Mouse (Mus musculus): Measurements from ENCODE around the gene Hpcal4. TPM values are rescaled to one million over a fixed set of nuclear protein-coding genes. Genes with fewer than 3 reads are reported as not detected.
"Not testable (repeated sequence)": the region's sequence is repeated elsewhere in the genome, so short reads cannot be mapped to it uniquely, and the experiment has no call there.

The Hpcal4 gene
- polyA plus RNA-seq, 1 experiment from 2014 or later, result 0.80 TPM

- no peaks in the 10 kb centered on the region for H3K9me3 ChIP-seq (ENCODE audit: control insufficient read depth, low read length)
- no peak for DNase-seq (ENCODE audit: low spot score)
- no peak overlapping the region for H3K9ac ChIP-seq (ENCODE audit: low read length)
- ATAC-seq (ENCODE audit: insufficient read depth, low FRiP score, low TSS enrichment), result no peak
- H3K4me3 ChIP-seq (ENCODE audit: low read depth, low read length), result no peak overlapping the region
- no peaks in the 10 kb centered on the region for H3K27me3 ChIP-seq (ENCODE audit: control insufficient read depth, insufficient read depth, low read length)
- no peak overlapping the region for H3K27ac ChIP-seq (ENCODE audit: low read depth, low read length)
- H3K4me2 ChIP-seq (ENCODE audit: low read depth), result no peak overlapping the region
- no peaks in the 10 kb centered on the region for H3K36me3 ChIP-seq (ENCODE audit: control insufficient read depth, insufficient read depth, low read length)
- H3K4me1 ChIP-seq (ENCODE audit: control insufficient read depth, insufficient read depth, low read length), result no peaks in the 10 kb centered on the region
Observed at GRCm38 (mm10) chr4:123155840-123156239, 27.2 kb upstream of the Hpcal4 start.

DNA sequence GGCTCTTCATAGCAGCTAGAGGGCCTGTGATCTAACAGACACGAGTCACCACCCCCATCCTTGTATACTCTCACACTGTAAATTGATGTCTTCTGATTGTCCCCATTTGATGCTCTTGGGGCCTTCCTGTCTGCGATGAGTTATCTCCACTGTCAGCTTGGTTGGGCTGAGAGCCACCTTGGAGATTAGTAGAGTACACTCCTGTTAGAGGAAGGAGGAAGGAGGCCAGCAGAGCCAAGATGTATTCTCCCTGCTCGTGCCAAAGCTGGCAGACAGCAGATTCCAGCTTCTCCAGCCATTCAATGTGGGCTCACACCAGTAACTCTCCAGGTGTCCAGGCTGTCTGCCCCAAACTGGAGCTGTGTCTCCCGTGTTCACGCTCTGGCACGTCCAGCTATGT is 22.5 kb upstream of the Hpcal4 start:
- Histone ChIP-seq H3K4me2 (ENCODE audit: low read depth) (no peak overlapping the region), H3K27me3 (ENCODE audit: control insufficient read depth, insufficient read depth, low read length) (no peaks in the 10 kb centered on the region), H3K4me3 (ENCODE audit: low read depth, low read length) (no peak overlapping the region), H3K27ac (ENCODE audit: low read depth, low read length) (no peak overlapping the region), H3K9me3 (ENCODE audit: control insufficient read depth, low read length) (no peaks in the 10 kb centered on the region), H3K9ac (ENCODE audit: low read length) (no peak overlapping the region), H3K4me1 (ENCODE audit: control insufficient read depth, insufficient read depth, low read length) (no peaks in the 10 kb centered on the region), H3K36me3 (ENCODE audit: control insufficient read depth, insufficient read depth, low read length) (no peaks in the 10 kb centered on the region)
- DNase-seq (ENCODE audit: low spot score), result no peak
- ATAC-seq (ENCODE audit: insufficient read depth, low FRiP score, low TSS enrichment), result no peak
- 81% methylated on average over 6 of the region's 6 CpGs for WGBS

GRCm38 (mm10) chr4:123161251-123161650 is 21.8 kb upstream of the Hpcal4 start:
- H3K36me3 ChIP-seq (ENCODE audit: control insufficient read depth, insufficient read depth, low read length); DNase-seq (ENCODE audit: low spot score); H3K4me3 ChIP-seq (ENCODE audit: low read depth, low read length); H3K27me3 ChIP-seq (ENCODE audit: control insufficient read depth, insufficient read depth, low read length); H3K4me2 ChIP-seq (ENCODE audit: low read depth); H3K27ac ChIP-seq (ENCODE audit: low read depth, low read length); H3K4me1 ChIP-seq (ENCODE audit: control insufficient read depth, insufficient read depth, low read length); H3K9me3 ChIP-seq (ENCODE audit: control insufficient read depth, low read length); H3K9ac ChIP-seq (ENCODE audit: low read length); ATAC-seq (ENCODE audit: insufficient read depth, low FRiP score, low TSS enrichment): not testable (repeated sequence)
- WGBS, result 69% methylated on average over 3 of the region's 3 CpGs

- 17% methylated on average over 15 of the region's 15 CpGs for WGBS
- H3K4me2 ChIP-seq (ENCODE audit: low read depth), result no peak overlapping the region
- no peak for ATAC-seq (ENCODE audit: insufficient read depth, low FRiP score, low TSS enrichment)
- no peaks in the 10 kb centered on the region for H3K4me1 ChIP-seq (ENCODE audit: control insufficient read depth, insufficient read depth, low read length)
- H3K36me3 ChIP-seq (ENCODE audit: control insufficient read depth, insufficient read depth, low read length), result no peaks in the 10 kb centered on the region; the same call in 1 of the 2 replicates
- no peaks in the 10 kb centered on the region for H3K9me3 ChIP-seq (ENCODE audit: control insufficient read depth, low read length)
- H3K27me3 ChIP-seq (ENCODE audit: control insufficient read depth, insufficient read depth, low read length), result no peaks in the 10 kb centered on the region
- H3K4me3 ChIP-seq (ENCODE audit: low read depth, low read length), result no peak overlapping the region
- no peak for DNase-seq (ENCODE audit: low spot score)
- H3K9ac ChIP-seq (ENCODE audit: low read length), result no peak overlapping the region
- no peak overlapping the region for H3K27ac ChIP-seq (ENCODE audit: low read depth, low read length)
Observed at GRCm38 (mm10) chr4:123162305-123162917, 20.6 kb upstream of the Hpcal4 start.

DNA sequence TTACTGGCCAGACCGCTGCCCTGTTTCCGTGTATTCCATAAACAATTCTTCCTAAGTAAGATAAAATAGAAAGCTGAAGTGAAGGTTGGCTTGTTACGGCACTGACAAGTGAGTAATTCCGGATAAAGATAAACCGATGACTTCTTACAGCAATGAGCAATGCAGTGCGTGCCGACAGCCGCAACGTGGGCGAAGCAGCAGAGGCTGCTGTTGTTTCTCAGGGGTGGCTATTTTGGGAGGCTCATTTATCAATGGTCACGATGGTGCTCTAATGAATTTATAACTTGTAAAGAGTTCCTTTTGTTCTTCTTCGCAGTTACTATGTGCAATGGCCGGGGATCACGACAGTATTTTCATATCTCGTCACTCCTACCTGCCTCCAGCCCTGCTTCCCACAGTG is 18.9 kb upstream of the Hpcal4 start:
- H3K36me3 ChIP-seq (ENCODE audit: control insufficient read depth, insufficient read depth, low read length), result no peaks in the 10 kb centered on the region; the same call in 1 of the 2 replicates
- H3K9ac ChIP-seq (ENCODE audit: low read length), result no peak overlapping the region
- no peaks in the 10 kb centered on the region for H3K4me1 ChIP-seq (ENCODE audit: control insufficient read depth, insufficient read depth, low read length)
- H3K4me2 ChIP-seq (ENCODE audit: low read depth), result no peak overlapping the region
- 74% methylated on average over 15 of the region's 15 CpGs for WGBS
- H3K27me3 ChIP-seq (ENCODE audit: control insufficient read depth, insufficient read depth, low read length), result no peaks in the 10 kb centered on the region
- ATAC-seq (ENCODE audit: insufficient read depth, low FRiP score, low TSS enrichment) (no peak), DNase-seq (ENCODE audit: low spot score) (no peak)
- H3K4me3 ChIP-seq (ENCODE audit: low read depth, low read length), result no peak overlapping the region
- H3K9me3 ChIP-seq (ENCODE audit: control insufficient read depth, low read length), result no peaks in the 10 kb centered on the region
- H3K27ac ChIP-seq (ENCODE audit: low read depth, low read length), result no peak overlapping the region

- H3K9ac ChIP-seq (ENCODE audit: low read length), result no peak overlapping the region
- H3K27ac ChIP-seq (ENCODE audit: low read depth, low read length), result no peak overlapping the region
- H3K36me3 ChIP-seq (ENCODE audit: control insufficient read depth, insufficient read depth, low read length), result no peaks in the 10 kb centered on the region
- no peak overlapping the region for H3K4me2 ChIP-seq (ENCODE audit: low read depth)
- DNase-seq (ENCODE audit: low spot score) (no peak), ATAC-seq (ENCODE audit: insufficient read depth, low FRiP score, low TSS enrichment) (no peak)
- H3K4me3 ChIP-seq (ENCODE audit: low read depth, low read length), result no peak overlapping the region
- no peaks in the 10 kb centered on the region for H3K27me3 ChIP-seq (ENCODE audit: control insufficient read depth, insufficient read depth, low read length)
- H3K9me3 ChIP-seq (ENCODE audit: control insufficient read depth, low read length), result no peaks in the 10 kb centered on the region
- no peaks in the 10 kb centered on the region for H3K4me1 ChIP-seq (ENCODE audit: control insufficient read depth, insufficient read depth, low read length)
Observed at GRCm38 (mm10) chr4:123171811-123172210, 11.2 kb upstream of the Hpcal4 start.

- no peak overlapping the region for H3K27ac ChIP-seq (ENCODE audit: low read depth, low read length)
- peaks cover 41% of the 10 kb centered on the region for H3K27me3 ChIP-seq (ENCODE audit: control insufficient read depth, insufficient read depth, low read length)
- H3K36me3 ChIP-seq (ENCODE audit: control insufficient read depth, insufficient read depth, low read length), result no peaks in the 10 kb centered on the region
- H3K4me2 ChIP-seq (ENCODE audit: low read depth), result peak overlapping the region; percentile 81
- H3K9me3 ChIP-seq (ENCODE audit: control insufficient read depth, low read length), result no peaks in the 10 kb centered on the region
- H3K9ac ChIP-seq (ENCODE audit: low read length), result peak overlapping the region; percentile 44
- ATAC-seq (ENCODE audit: insufficient read depth, low FRiP score, low TSS enrichment) (peak; percentile 94), DNase-seq (ENCODE audit: low spot score) (peak; percentile 86)
- 11% methylated on average over 44 of the region's 44 CpGs for WGBS
- H3K4me3 ChIP-seq (ENCODE audit: low read depth, low read length), result peak overlapping the region; percentile 39
- H3K4me1 ChIP-seq (ENCODE audit: control insufficient read depth, insufficient read depth, low read length), result peaks cover 14% of the 10 kb centered on the region; the same call in 1 of the 2 replicates
Observed at GRCm38 (mm10) chr4:123183239-123184056, 421 bp downstream of the Hpcal4 start.

DNA sequence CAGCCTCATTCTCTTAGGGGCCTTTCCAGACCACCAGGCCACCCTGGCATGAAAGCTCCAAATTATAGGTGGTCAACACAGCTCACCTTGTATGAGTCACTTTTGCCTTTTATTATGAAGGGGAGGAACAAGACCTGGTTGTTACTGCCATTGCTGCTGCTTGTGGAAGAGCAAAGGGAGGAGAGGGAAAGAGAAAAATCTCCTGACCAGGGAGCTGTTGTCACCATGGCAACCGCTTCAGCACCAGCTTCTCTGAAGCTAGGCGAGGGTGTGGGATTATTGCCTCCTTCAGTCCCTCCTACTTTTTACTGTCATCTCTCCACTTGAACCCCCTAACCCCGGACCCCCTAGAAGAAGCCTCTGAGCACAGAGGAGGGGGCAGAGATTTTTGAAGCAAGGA is 1.8 kb downstream of the Hpcal4 start:
- no peak overlapping the region for H3K4me3 ChIP-seq (ENCODE audit: low read depth, low read length)
- H3K4me2 ChIP-seq (ENCODE audit: low read depth), result no peak overlapping the region
- H3K9ac ChIP-seq (ENCODE audit: low read length), result no peak overlapping the region
- H3K9me3 ChIP-seq (ENCODE audit: control insufficient read depth, low read length), result no peaks in the 10 kb centered on the region
- H3K36me3 ChIP-seq (ENCODE audit: control insufficient read depth, insufficient read depth, low read length), result no peaks in the 10 kb centered on the region
- ATAC-seq (ENCODE audit: insufficient read depth, low FRiP score, low TSS enrichment) (no peak), DNase-seq (ENCODE audit: low spot score) (no peak)
- WGBS, result 43% methylated on average over 3 of the region's 3 CpGs
- peaks cover 14% of the 10 kb centered on the region; the same call in 1 of the 2 replicates for H3K4me1 ChIP-seq (ENCODE audit: control insufficient read depth, insufficient read depth, low read length)
- H3K27me3 ChIP-seq (ENCODE audit: control insufficient read depth, insufficient read depth, low read length), result peaks cover 41% of the 10 kb centered on the region
- no peak overlapping the region for H3K27ac ChIP-seq (ENCODE audit: low read depth, low read length)

DNA sequence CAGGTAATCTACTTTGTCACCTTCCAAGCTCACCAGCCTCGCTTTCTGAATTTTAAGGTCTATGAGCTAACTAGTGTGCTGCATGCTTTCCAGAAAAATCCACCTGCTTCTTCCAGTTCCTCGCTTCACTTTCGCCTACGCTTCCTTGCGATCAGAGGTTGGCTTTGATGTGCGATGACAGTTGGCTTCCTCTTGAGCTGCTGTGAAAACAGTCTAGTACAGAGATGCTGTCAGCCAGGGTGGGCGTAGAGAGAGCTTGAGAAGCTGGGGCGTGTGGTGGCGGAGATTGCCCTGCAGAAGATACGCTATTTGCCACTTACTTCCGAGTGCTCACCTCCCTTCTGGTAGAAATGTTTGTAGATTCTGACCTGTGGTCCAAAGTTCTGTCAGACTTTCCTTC is 9.3 kb downstream of the Hpcal4 start:
- H3K4me1 ChIP-seq (ENCODE audit: control insufficient read depth, insufficient read depth, low read length), result no peaks in the 10 kb centered on the region

More for the DNA sequence above, 9.3 kb downstream of the Hpcal4 start:
- DNase-seq (ENCODE audit: low spot score) (no peak), ATAC-seq (ENCODE audit: insufficient read depth, low FRiP score, low TSS enrichment) (no peak)
- no peak overlapping the region for H3K4me2 ChIP-seq (ENCODE audit: low read depth)
- H3K27ac ChIP-seq (ENCODE audit: low read depth, low read length), result no peak overlapping the region
- H3K36me3 ChIP-seq (ENCODE audit: control insufficient read depth, insufficient read depth, low read length), result no peaks in the 10 kb centered on the region
- H3K4me3 ChIP-seq (ENCODE audit: low read depth, low read length), result no peak overlapping the region
- no peaks in the 10 kb centered on the region for H3K27me3 ChIP-seq (ENCODE audit: control insufficient read depth, insufficient read depth, low read length)
- H3K9me3 ChIP-seq (ENCODE audit: control insufficient read depth, low read length), result no peaks in the 10 kb centered on the region
- whole genome bisulfite sequencing, result 87% methylated on average over 11 of the region's 11 CpGs
- no peak overlapping the region for H3K9ac ChIP-seq (ENCODE audit: low read length)

Measured in neural tube, embryonic 11.5 days (tissue).